Mouse (Mus musculus): ENCODE data around the gene Igll1.
"Not testable (repeated sequence)": the region's sequence is repeated elsewhere in the genome, so short reads cannot be mapped to it uniquely, and the experiment has no call there.

Igll1 gene

DNA sequence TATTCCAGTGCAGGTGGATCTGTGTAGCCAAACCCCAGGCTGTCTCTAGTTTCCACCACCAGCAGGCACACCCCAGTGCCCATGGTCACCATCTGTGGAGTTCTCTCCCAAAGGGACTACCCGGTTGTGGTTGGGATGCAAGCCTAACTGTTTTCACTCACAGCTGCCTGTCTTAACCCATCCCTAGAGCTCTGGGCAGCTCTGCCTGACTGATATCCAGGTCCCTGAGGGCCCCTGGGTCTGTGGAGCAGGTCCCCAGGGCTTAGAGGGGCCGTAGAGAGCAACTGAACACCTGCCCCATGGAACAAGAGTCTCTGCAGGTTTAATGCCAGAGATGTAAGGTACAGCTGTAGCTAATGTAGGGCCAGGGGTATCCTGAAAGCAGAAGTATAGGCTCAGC is at the start of gene Igll1:
TSS of gene Igll1 (minus strand) at position 8 of the 400 bp plus-strand sequence.
- no peak for DNase-seq (ENCODE audit: low spot score in 2 of 2)

DNA sequence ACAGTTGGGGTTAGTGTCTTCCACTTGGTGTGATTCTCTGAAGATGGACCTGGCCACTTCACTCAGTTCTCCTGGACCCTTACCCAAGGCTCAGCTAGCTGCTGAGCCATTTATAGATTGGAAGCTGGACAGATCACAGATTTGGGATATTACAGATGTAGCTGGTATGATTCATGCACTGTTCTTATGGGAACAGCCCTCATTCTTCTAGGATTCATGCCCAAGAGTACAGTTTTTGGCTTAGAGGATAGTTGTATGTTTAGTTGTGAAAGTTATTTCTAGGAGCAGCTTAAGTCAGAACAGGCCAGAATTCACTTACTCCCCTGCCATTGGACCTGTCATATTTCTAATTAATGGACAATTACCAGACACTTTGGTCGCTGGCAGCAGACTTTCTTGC is 49.7 kb upstream of the Igll1 start:
- no peak for DNase-seq (ENCODE audit: low spot score in 2 of 2)

GRCm38 (mm10) chr16:16911641-16912597 is 48.1 kb upstream of the Igll1 start:
- DNase-seq (ENCODE audit: low spot score in 2 of 2), result peak in 1 of 2 experiments; percentile 79

- no peak for DNase-seq (ENCODE audit: low spot score in 2 of 2)
Measured at GRCm38 (mm10) chr16:16907799-16908198, 44.0 kb upstream of the Igll1 start.

DNA sequence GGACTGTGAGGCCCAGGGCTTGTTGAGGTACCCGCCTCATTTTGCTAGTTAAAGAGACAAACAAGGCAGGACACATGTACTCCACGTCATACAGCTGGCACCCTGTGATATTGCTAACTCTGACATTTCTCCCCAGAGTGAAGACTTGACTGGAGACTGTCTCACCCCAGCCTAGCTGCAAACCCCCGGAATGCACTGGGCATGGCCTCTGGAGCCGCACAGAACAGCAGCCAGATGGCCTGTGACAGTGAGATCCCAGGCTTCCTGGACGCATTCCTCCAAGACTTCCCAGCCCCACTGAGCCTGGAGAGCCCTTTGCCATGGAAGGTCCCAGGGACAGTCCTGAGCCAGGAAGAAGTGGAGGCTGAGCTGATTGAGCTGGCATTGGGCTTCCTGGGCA is 39.4 kb upstream of the Igll1 start:
- DNase-seq (ENCODE audit: low spot score in 2 of 2), result no peak

GRCm38 (mm10) chr16:16902329-16902728 is 38.5 kb upstream of the Igll1 start:
- DNase-seq (ENCODE audit: low spot score in 2 of 2), result no peak

DNA sequence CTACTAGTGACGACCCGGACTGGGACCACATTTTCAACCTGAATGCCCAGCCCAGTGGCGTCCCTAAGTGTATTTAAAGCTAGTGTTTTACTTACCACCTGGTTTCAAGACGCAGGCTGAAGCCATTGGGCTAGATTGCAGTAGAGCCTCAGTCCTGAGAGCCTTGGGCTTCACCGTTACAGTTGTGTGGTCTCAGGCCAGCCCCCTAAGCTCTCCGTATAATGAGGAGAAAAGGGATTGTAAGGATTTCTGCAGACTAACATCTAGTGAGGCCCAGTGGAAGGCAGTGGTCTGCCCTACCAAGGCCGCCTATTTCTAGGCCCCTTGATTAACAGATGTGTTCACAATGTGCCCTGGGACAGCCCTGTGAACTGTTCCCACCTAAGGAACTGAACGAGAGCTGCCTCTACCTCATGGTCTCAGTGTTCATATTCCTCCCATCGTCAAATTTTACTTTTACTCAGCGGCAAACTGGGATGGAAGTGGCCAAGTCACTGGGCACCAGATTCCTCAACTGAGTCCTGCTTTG is 33.3 kb upstream of the Igll1 start:
- no peak for DNase-seq (ENCODE audit: low spot score in 2 of 2)

DNA sequence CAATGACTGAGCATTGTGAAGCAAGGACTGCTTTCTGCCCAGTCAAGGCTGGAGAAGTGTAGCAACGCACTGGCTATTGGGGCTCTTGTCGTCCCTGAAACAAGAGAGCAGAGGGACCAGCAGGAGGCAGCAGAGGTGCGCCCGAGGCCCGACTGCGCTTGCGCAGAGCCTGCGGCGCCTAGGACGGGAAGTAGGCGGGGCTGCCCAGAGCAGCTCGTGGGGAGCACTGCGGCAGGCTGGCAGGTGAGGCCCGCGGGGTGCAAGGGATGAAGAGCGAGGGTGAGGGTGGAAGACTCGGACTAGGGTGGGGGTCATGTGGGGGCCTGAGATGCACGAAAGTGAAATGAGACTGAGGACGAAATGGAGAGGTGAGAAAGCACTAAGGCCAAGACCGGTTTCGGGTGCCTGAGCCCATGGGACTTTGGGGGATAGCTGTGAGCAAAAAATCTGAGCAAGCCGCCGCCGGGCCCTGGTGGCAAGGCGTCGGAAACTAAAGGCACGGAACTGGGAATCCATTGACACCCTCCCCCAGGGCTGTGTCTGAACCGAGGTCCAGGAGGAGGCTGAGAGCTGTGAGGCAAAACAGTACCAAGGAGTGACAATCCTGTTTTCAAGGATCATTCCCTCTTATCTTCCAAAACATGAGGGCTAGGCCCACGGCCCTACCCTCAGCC is 32.7 kb upstream of the Igll1 start, which contains the start of gene Ppm1f:
TSS of gene Ppm1f (plus strand) at position 88 of the 674 bp plus-strand sequence.
- DNase-seq (ENCODE audit: low spot score in 2 of 2), result peak; percentile 89 to 98

GRCm38 (mm10) chr16:16896015-16896381 is 32.2 kb upstream of the Igll1 start:
- DNase-seq (ENCODE audit: low spot score in 2 of 2), result no peak

GRCm38 (mm10) chr16:16892366-16892765 is 28.6 kb upstream of the Igll1 start:
- no peak for DNase-seq (ENCODE audit: low spot score in 2 of 2)

DNA sequence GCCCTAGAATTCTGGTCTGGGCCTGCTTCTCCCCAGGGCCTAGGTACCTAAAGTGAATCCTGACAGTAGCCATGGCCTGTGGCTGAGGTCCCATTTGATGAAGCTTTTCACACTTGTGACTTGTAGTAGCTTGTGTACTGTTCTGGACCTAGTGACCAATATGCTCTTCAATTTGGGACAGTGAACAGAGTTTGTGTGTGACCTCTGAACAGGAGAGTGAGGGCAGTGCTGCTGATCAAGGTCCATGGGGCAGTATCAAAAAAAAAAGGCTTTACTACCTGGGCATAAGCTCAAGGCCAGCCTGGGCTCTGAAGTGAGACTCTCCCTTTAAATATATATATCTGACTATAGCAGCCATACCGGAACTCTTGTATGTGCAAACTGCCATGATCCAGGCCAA is 24.6 kb upstream of the Igll1 start:
- no peak for DNase-seq (ENCODE audit: low spot score in 2 of 2)

DNA sequence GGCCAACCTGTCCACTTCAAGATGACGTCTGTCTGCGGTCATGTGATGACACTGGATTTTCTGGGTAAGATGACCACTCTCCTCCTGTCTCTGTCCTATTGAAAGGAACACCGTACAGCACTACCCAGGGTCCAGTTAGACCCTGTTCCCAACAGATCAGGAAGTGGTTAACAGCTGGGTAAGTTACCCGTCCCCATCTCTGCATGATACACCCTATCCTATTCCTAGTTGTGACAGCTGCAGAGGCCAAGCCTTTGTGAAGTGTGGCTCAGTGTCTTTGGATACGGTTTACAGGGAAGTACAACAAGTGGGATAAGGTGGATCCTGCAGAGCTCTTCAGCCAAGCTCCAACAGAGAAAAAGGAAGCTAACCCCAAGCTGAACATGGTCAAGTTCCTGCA is 15.2 kb upstream of the Igll1 start:
- DNase-seq (ENCODE audit: low spot score in 2 of 2), result no peak

GRCm38 (mm10) chr16:16870617-16871331 is 7.0 kb upstream of the Igll1 start, which contains the start of the genes Top3b and Vpreb1:
Gene Top3b (plus strand): TSS chr16:16870736.
Gene Vpreb1 (minus strand): TSS chr16:16870843.
- peak; percentile 74 to 92 for DNase-seq (ENCODE audit: low spot score in 2 of 2)

DNA sequence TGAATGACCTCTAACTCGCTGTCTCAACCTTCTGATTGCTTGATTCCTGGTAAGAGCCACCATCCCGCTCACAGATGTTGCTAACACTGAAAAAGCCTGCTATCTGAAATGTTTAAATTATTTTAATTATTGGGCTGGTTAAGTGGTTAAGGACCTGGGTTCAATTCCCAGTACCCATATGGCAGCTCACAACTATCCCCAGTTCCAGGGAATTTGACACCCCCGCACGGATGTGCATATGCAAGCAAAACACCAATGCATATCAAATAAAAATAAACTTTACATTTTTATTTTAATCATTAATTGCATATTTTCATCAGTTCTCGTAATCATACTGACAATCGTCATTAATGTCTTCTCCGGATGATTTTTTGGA is 6.4 kb upstream of the Igll1 start:
- DNase-seq (ENCODE audit: low spot score in 2 of 2), result no peak

DNA sequence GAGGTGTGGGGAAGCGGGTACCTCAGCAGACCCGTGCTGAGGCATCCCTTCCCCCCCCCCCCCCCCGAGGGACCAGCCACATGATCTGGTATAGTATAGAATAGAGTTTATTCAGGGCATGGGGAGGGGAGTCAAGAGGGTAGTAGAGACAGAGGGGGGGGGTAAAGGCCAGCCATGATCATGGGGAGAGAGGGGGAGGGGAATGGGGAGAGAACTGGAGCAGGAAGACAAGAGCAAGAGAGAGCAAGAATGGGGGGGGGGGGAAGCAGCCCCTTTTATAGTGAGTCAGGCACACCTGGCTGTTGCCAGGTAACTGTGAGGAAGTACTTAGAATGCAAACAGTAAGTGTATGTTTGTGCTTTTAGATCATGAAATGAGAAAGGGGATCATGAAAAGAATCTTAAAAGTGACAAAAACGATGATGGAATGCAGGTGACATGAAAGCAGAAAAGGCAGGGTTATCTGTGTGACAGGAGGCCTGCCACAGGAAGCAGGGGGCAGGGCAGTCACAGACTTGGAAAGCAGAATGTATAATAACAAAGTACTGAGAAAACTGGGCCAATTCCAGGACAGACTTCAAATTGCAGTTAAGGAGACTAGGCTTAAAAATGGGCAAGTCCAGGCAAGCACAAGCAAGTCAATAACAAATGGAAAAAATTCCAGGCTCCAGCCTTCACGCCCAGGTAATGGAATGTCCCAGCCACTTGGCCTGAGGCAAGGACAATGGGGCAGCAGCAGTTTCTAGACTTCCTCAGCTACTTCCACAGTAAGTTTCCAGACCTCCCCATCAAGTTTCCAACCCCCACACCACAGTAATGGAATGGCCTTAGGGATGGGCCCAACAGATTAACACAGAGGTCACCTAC is 2.1 kb upstream of the Igll1 start:
- DNase-seq (ENCODE audit: low spot score in 2 of 2), result no peak

- no peak for DNase-seq (ENCODE audit: low spot score in 2 of 2)
Measured at GRCm38 (mm10) chr16:16865217-16865616, 1.4 kb upstream of the Igll1 start.

- no peak for DNase-seq (ENCODE audit: low spot score in 2 of 2)
Measured at GRCm38 (mm10) chr16:16862288-16862687, 1.5 kb downstream of the Igll1 start.

DNA sequence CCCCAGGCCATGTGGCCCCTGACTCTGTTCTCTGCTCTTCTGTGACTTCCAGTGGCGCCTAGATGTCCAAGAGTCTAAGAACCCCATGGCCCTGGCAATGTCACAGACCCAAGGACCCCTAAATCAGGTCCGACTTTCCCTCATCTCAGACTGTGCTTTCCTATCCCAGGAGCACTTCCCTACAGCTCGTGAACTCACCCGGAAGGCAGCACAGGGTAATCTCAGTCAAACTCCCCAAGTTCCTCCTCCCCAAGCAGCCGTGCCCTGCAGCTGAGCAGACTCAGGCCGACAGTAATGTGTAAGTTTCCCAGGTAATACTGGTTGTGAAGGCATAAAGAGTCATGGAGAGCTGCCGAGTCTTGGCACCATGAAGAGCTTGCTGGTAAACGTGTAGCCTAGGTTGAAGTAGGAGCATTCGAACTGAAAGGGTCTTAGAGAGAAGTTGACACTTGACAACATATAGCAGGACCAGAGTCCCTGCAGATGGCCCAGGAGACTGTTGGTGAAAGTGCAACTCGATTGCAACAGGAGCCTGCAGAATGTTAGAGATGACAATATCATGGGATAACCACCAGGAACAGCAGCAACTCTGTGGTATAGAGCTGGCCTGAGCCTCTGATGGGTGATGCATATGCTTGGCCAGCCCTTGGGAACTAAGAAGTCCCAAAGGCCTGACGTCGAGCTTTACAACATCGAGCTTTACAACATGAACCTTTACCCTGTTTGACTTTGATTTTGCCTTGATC is 6.9 kb downstream of the Igll1 start:
- DNase-seq (ENCODE audit: low spot score in 2 of 2), result no peak

- not testable (repeated sequence) for DNase-seq (ENCODE audit: low spot score in 2 of 2)
Measured at GRCm38 (mm10) chr16:16856054-16856453, 7.7 kb downstream of the Igll1 start.

- DNase-seq (ENCODE audit: low spot score in 2 of 2), result peak in 1 of 2 experiments; percentile 7
Measured at GRCm38 (mm10) chr16:16855541-16855940, 8.2 kb downstream of the Igll1 start.
